Mouse (Mus musculus) hindbrain, embryonic 13.5 days (tissue): Measurements from ENCODE around the gene Sorcs1. TPM values are rescaled to one million over a fixed set of nuclear protein-coding genes. Genes with fewer than 3 reads are reported as not detected.

ENCODE experiments used
- ATAC-seq: fragments of 200-750 bp; cut with Nextera tagmentation; 2 replicates; pipeline ENCODE4 v1.8.0; 2017; ENCODE audit warnings: moderate TSS enrichment; ENCODE audit not compliant: low FRiP score
- H3K27ac ChIP-seq: fragments of 300-500 bp; sonication (generic); 2 replicates; pipeline ENCODE4 v1.5.1; 2015; ENCODE audit warnings: inconsistent platforms, mild to moderate bottlenecking, moderate library complexity
- H3K27me3 ChIP-seq: fragments of 300-500 bp; sonication (generic); 2 replicates; pipeline ENCODE4 v1.6.1; 2015; ENCODE audit warnings: mild to moderate bottlenecking, inconsistent platforms
- H3K36me3 ChIP-seq: fragments of 300-500 bp; sonication (generic); 2 replicates; pipeline ENCODE4 v1.6.1; 2015; ENCODE audit warnings: mild to moderate bottlenecking, inconsistent platforms
- H3K4me1 ChIP-seq: fragments of 300-500 bp; sonication (generic); replicated peaks from 2 replicates; pipeline ENCODE4 v1.6.1; 2015; ENCODE audit warnings: inconsistent platforms
- H3K4me2 ChIP-seq: fragments of 300-500 bp; sonication (generic); 2 replicates; pipeline ENCODE4 v1.6.1; 2015; ENCODE audit warnings: inconsistent platforms, mild to moderate bottlenecking, moderate library complexity
- H3K4me3 ChIP-seq: fragments of 300-500 bp; sonication (generic); 2 replicates; pipeline ENCODE4 v1.5.1; 2015; ENCODE audit warnings: mild to moderate bottlenecking, inconsistent platforms
- H3K9ac ChIP-seq: fragments of 300-500 bp; sonication (generic); 2 replicates; pipeline ENCODE4 v1.6.1; 2015; ENCODE audit warnings: mild to moderate bottlenecking, inconsistent platforms
- H3K9me3 ChIP-seq: fragments of 300-500 bp; sonication (generic); 2 replicates; pipeline ENCODE4 v1.6.1; 2016; ENCODE audit warnings: inconsistent platforms
- WGBS: fragments of 180-500 bp; shearing (Covaris S2); methylation state at CpG from one replicate; pipeline ENCODE4 v1.1.7; 2015; 5-methylcytosine and 5-hydroxymethylcytosine counted together
- polyA plus RNA-seq: library from polyadenylated mRNA; unstranded; fragments of >200 nt; fragmentation: Nextera tagmentation; extraction: Ambion mirVana; gene quantifications from 2 replicates; pipeline ENCODE4 v1.2.1, GENCODE M21; 2015

Sorcs1 gene
- polyA plus RNA-seq, 1 experiment from 2014 or later, result 11.6 TPM

DNA sequence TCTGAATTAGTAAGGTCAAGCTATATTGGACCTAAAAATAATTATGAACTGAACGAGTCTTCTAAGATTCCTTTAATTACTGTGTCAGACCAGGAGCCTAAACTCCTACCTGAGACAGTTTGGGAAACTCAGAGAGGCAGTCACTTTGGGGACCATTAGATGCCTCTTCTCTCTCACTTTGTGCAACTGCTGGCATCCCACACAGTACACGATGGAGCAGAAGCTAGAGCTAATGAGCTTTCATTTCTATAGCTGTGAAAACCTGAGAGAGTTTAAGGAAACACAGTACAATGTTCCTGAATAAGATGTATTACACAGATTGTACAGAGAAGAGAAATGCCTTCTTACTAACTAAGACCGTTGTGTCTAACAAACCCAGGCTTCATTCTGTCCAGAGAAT is 150.6 kb downstream of the Sorcs1 start:
- Histone ChIP-seq H3K9ac (no peak overlapping the region), H3K36me3 (no peaks in the 10 kb centered on the region), H3K27me3 (no peaks in the 10 kb centered on the region), H3K27ac (no peak overlapping the region), H3K9me3 (no peaks in the 10 kb centered on the region), H3K4me1 (no peaks in the 10 kb centered on the region), H3K4me2 (no peak overlapping the region), H3K4me3 (no peak overlapping the region)
- ATAC-seq, result no peak
- 83% methylated on average over 3 of the region's 3 CpGs for WGBS

DNA sequence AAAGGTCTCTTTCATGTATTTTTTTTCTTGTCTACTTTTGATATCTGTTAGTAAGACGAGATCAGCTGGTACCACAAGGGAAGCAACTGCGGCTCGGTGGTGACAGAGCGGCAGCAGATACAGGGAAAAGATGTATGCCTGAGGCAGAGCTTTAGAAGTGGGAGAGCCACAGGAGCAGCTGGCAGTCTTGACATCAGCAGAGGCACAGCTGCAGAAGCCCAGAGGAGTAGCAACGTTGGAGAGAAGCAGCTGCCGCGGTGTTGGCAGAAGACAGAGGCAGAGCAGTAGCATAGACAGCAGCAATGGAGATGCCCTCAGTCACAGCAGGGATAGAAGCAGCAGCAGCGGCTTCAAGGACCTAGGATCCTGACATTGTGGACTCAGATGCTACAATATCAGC is 152.4 kb downstream of the Sorcs1 start:
- ATAC-seq, result no peak
- 78% methylated on average over 8 of the region's 8 CpGs for WGBS
- Histone ChIP-seq H3K4me1 (no peaks in the 10 kb centered on the region), H3K9me3 (no peaks in the 10 kb centered on the region), H3K36me3 (no peaks in the 10 kb centered on the region), H3K27me3 (no peaks in the 10 kb centered on the region), H3K4me2 (no peak overlapping the region), H3K4me3 (no peak overlapping the region), H3K9ac (no peak overlapping the region), H3K27ac (no peak overlapping the region)

DNA sequence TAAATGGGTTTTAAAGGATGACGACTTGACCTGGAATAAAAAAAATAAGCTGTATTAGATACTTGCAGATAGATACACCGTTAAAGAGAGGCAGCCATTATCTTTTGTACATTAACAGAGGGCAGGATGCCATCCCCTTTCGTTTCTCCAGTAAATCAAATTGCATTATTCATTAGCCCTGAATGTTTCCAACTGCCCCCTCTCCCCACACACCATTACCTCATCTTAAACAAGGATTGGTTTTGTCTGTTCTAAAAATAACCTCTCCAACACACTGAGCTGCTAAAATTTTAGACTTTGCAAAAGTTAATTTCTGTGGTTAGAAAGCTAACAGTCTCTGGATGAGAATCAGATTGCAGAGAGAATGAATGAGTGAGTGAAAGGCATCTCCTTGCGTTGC is 156.5 kb downstream of the Sorcs1 start:
- H3K27me3 ChIP-seq, result no peaks in the 10 kb centered on the region
- no peak for ATAC-seq
- no peaks in the 10 kb centered on the region for H3K9me3 ChIP-seq
- no peak overlapping the region for H3K27ac ChIP-seq
- WGBS, result 61% methylated on average over 4 of the region's 4 CpGs
- no peaks in the 10 kb centered on the region for H3K36me3 ChIP-seq
- H3K4me1 ChIP-seq, result no peaks in the 10 kb centered on the region
- no peak overlapping the region for H3K4me2 ChIP-seq
- H3K9ac ChIP-seq, result no peak overlapping the region
- H3K4me3 ChIP-seq, result no peak overlapping the region

DNA sequence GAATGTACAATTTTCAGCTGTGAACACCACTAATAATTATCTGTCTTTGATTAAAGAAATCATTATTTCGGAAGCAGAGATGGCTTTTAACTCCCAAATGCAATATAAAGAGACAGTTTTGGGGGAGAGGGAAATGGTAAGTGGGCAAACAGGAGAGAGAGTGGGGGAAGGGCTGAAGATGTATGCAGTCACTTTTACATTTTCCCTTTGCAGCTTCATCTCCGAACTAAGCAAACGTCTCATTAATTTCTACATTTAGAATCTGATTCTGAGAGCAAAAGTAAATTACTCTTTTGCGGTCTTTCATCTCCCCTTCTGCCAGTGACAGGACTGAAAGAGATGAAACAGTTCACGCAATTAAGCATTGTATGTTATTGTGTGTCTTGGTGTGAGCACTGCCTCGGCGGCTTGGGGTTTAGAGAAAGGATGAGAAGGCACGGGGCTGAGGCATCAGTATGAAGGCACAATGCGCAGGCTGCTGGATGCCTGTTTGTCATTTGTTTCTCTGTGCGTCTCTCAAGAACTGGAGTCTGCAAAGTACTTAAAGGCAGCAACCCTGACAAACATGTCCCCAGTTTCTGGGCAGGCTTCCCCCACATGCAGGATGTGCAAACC is 163.3 kb downstream of the Sorcs1 start:
- WGBS, result 32% methylated on average over 10 of the region's 10 CpGs
- H3K9ac ChIP-seq, result peak overlapping the region; percentile 58
- H3K4me3 ChIP-seq, result 0 out of 2 replicates have a peak overlapping the region, but pooled peaks have one; percentile 8
- H3K27ac ChIP-seq, result peak overlapping the region; percentile 48
- peak overlapping the region; percentile 33 for H3K4me2 ChIP-seq
- peaks cover 17% of the 10 kb centered on the region for H3K4me1 ChIP-seq
- no peaks in the 10 kb centered on the region for H3K36me3 ChIP-seq
- no peaks in the 10 kb centered on the region for H3K9me3 ChIP-seq
- ATAC-seq, result no peak
- no peaks in the 10 kb centered on the region for H3K27me3 ChIP-seq

DNA sequence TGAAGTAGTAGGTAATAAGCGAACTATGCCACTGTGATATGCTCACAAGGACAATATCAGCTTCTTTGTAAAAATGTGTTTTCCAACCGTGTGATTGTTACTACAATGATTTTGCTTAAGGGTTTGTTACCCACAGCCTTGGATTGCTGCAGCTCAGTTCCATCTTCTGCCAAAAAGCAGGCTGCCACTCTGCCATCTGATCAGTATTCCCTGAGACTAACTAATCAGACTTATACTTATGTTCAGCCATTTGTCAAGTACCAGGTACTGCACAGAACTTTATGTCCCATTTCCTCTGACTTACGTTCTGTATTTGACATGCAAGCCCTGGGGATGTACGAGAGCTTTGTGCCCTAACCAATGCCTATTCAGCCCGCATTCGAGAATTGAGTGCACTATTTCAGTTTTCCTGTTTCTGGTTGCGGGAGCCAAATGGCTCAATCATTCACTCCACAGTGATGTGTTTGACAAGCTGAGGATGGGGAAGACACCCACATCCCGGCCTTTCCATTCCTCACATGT is 164.1 kb downstream of the Sorcs1 start:
- no peak overlapping the region for H3K4me3 ChIP-seq
- ATAC-seq, result no peak
- peak overlapping the region; percentile 33 for H3K4me2 ChIP-seq
- H3K9me3 ChIP-seq, result no peaks in the 10 kb centered on the region
- 64% methylated on average over 8 of the region's 8 CpGs for WGBS
- no peak overlapping the region for H3K9ac ChIP-seq
- peak overlapping the region; percentile 48; the same call in 1 of the 2 replicates for H3K27ac ChIP-seq
- no peaks in the 10 kb centered on the region for H3K36me3 ChIP-seq
- H3K4me1 ChIP-seq, result peaks cover 17% of the 10 kb centered on the region
- H3K27me3 ChIP-seq, result no peaks in the 10 kb centered on the region

DNA sequence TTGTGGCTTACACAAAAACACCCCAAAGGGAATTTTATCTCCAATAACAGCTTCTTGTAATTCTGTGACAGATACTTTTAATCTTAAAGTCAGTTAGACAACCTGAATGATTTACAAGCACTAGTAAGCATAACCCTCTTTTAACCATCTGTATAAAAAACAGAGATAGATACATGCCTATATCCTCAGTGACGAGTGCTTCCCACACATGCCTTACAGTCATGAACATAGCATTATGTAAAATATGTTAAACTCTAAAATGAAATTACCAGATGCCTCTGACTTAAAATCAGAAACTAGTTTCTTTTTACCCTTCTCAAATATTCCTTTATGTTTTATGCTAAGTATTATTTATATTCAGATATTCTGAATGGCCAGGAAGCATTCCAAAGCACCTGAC is 175.6 kb downstream of the Sorcs1 start:
- no peak for ATAC-seq
- no peaks in the 10 kb centered on the region for H3K27me3 ChIP-seq
- no peak overlapping the region for H3K9ac ChIP-seq

DNA sequence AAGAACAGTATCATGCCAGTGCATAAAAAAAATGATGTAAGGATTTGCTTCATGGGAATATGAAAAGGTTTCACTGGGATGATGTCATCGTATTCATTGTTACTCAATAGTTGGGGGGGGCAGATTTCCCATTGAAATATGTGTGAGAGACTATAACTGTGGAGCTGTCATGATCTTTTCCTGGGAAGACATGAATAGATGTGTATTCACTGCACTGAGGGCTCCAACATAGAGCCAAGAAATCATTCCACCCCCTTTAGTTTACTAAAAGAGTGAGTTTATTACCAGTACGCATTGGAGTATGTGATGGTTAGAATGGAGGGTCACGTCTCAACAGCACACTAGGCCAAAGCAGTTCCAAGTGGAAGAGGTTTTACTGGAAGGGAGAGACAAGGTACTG is 187.3 kb downstream of the Sorcs1 start:
- no peak for ATAC-seq
- Histone ChIP-seq H3K4me1 (peaks cover 21% of the 10 kb centered on the region), H3K4me2 (no peak overlapping the region), H3K4me3 (no peak overlapping the region), H3K9me3 (no peaks in the 10 kb centered on the region), H3K27ac (no peak overlapping the region), H3K27me3 (no peaks in the 10 kb centered on the region), H3K36me3 (no peaks in the 10 kb centered on the region), H3K9ac (no peak overlapping the region)
- 90% methylated on average over 3 of the region's 3 CpGs for WGBS

More for the DNA sequence above, 175.6 kb downstream of the Sorcs1 start:
- H3K36me3 ChIP-seq, result no peaks in the 10 kb centered on the region
- H3K4me2 ChIP-seq, result no peak overlapping the region
- H3K9me3 ChIP-seq, result no peaks in the 10 kb centered on the region
- no peak overlapping the region for H3K4me3 ChIP-seq
- H3K27ac ChIP-seq, result no peak overlapping the region
- 93% methylated on average over 1 of the region's 1 CpGs for WGBS
- H3K4me1 ChIP-seq, result no peaks in the 10 kb centered on the region

DNA sequence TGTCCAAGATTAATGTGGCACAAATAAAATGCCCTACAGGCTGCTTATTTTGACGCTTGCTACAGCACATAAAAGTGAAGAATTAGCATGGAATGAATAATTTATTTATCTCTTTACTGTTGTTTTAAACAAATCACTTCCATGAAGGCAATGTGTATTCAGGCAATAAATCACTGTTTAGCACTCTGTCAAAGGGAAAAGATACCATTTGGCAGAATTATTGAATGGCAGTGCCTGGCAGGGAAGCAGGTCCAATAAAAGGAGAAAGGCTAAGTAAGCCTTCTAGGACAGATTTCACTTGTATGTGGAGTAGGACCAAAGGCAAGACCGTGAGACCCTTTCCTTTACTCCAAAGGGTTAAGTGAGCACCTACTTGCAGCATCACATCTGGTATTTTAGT is 187.7 kb downstream of the Sorcs1 start:
- no peak overlapping the region for H3K4me3 ChIP-seq
- H3K9ac ChIP-seq, result no peak overlapping the region
- no peak overlapping the region for H3K27ac ChIP-seq
- H3K36me3 ChIP-seq, result no peaks in the 10 kb centered on the region
- ATAC-seq, result no peak
- no peaks in the 10 kb centered on the region for H3K27me3 ChIP-seq
- no peaks in the 10 kb centered on the region for H3K9me3 ChIP-seq
- WGBS, result 51% methylated on average over 2 of the region's 2 CpGs
- H3K4me2 ChIP-seq, result no peak overlapping the region
- H3K4me1 ChIP-seq, result peaks cover 21% of the 10 kb centered on the region

DNA sequence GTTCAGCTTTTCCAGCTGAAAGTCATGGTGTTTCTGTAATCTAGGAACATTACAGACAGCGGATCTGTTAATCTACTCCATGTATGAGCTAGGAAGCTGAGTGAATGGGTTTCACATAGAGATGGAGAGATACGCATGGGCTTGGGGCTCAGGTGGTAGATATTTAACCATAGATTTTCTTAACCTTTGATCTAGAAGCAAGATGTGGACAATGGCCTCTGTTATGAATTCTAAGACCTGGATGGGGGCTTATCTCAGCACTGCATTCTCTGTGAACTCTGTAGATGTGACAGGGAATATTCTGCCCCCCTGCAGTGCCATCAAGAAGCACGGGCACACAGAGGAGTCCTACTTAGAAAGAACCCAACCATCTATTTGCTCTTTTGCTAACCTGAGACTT is 188.7 kb downstream of the Sorcs1 start:
- H3K4me3 ChIP-seq, result no peak overlapping the region
- no peak for ATAC-seq
- 84% methylated on average over 3 of the region's 3 CpGs for WGBS
- H3K9ac ChIP-seq, result no peak overlapping the region
- H3K9me3 ChIP-seq, result no peaks in the 10 kb centered on the region
- peaks cover 21% of the 10 kb centered on the region for H3K4me1 ChIP-seq
- no peak overlapping the region for H3K27ac ChIP-seq
- no peak overlapping the region for H3K4me2 ChIP-seq
- no peaks in the 10 kb centered on the region for H3K27me3 ChIP-seq
- H3K36me3 ChIP-seq, result no peaks in the 10 kb centered on the region

DNA sequence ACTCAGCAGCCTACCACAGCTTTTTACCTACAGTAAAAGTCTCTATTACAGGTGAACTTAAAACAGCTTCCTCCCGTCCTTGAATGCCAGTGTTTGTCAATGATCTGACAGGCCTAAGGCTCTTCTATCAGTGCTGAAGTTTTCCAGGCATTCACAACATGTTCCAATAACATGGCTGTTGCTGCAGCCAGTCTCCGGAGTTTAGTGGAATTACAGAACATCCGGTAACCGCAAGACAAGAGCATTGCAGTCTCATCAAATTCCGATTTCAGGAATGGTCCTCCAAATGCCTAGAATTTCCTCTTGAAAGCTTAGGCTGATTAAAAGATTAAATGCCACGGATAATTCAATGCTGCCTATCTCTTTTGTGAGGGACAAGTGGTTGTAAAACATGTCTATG is 190.0 kb downstream of the Sorcs1 start:
- Histone ChIP-seq H3K4me2 (no peak overlapping the region), H3K27ac (no peak overlapping the region), H3K9me3 (no peaks in the 10 kb centered on the region), H3K36me3 (no peaks in the 10 kb centered on the region), H3K4me3 (no peak overlapping the region), H3K9ac (no peak overlapping the region), H3K27me3 (no peaks in the 10 kb centered on the region), H3K4me1 (peaks cover 28% of the 10 kb centered on the region)
- ATAC-seq, result no peak
- WGBS, result 63% methylated on average over 6 of the region's 6 CpGs

DNA sequence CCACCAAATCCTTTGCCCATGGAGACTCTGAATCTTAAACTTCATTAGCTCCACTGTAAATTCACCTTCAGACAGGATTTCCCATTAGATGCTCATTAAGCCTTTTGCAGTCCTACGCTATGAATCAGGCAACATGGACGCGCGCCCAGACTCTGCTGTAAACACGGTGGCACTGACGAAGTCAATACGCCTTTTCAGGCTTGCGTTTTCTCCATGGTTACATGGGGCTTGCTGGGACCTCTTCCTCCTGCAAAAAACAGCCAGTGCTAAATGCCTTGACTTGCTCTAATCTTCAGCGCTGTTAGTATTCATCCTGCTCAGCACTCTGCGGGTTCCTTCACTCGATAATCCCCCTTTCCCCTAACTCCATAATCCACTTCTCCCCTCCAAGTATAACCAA is 190.7 kb downstream of the Sorcs1 start:
- no peak overlapping the region for H3K9ac ChIP-seq
- no peak overlapping the region for H3K4me3 ChIP-seq

DNA sequence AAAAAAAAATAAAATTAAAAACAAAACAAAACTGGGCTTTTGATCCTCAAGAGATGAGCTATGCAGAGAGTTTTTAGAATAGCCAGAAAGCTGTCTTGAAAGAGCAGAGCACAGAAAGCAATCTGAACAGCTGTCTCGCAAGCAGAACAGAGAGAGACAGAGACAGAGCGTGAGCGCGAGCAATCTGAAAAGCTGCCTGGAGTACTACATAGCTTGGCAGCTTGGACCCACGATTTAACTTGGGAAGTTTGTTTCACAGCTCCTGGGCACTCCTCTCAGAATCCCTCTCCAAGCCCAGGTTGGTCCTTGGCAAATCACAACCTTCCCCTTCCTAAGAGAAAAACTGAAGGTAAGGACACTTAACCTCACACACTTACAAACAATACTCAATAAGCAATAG is 192.1 kb downstream of the Sorcs1 start:
- 91% methylated on average over 5 of the region's 5 CpGs for WGBS

More for the DNA sequence above, 190.7 kb downstream of the Sorcs1 start:
- peaks cover 30% of the 10 kb centered on the region for H3K4me1 ChIP-seq
- ATAC-seq, result peak; percentile 81
- no peaks in the 10 kb centered on the region for H3K27me3 ChIP-seq
- H3K36me3 ChIP-seq, result no peaks in the 10 kb centered on the region
- 31% methylated on average over 11 of the region's 11 CpGs for WGBS
- H3K27ac ChIP-seq, result no peak overlapping the region; the same call in 1 of the 2 replicates
- peak overlapping the region; percentile 37 for H3K4me2 ChIP-seq
- H3K9me3 ChIP-seq, result no peaks in the 10 kb centered on the region

DNA sequence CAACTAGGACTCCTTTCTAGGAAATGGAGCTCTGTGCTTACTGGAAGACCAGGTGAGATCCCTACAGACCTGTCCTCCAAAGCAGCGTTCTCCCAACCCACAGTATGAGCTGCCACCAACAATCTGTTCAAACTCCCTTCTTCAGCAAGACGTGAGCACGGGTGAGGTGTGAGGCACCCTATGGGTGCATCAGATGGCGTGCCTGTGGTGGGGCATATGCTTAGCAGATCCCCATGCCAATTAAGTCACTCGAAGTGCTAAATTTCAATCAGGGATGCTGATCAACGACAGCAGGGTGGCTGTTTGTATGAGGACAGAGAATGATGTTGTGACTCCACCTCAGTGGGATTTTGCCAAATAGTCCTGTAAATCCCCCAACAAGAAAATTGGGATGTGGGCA is 201.7 kb downstream of the Sorcs1 start:
- no peaks in the 10 kb centered on the region for H3K4me1 ChIP-seq
- H3K4me2 ChIP-seq, result no peak overlapping the region
- no peaks in the 10 kb centered on the region for H3K36me3 ChIP-seq
- ATAC-seq, result no peak
- H3K27ac ChIP-seq, result no peak overlapping the region
- H3K9ac ChIP-seq, result no peak overlapping the region
- H3K27me3 ChIP-seq, result no peaks in the 10 kb centered on the region
- WGBS, result 79% methylated on average over 6 of the region's 6 CpGs
- H3K9me3 ChIP-seq, result no peaks in the 10 kb centered on the region
- no peak overlapping the region for H3K4me3 ChIP-seq

More for the DNA sequence above, 192.1 kb downstream of the Sorcs1 start:
- Histone ChIP-seq H3K4me2 (no peak overlapping the region), H3K27me3 (no peaks in the 10 kb centered on the region), H3K9me3 (no peaks in the 10 kb centered on the region), H3K27ac (no peak overlapping the region), H3K9ac (no peak overlapping the region), H3K4me1 (peaks cover 30% of the 10 kb centered on the region), H3K4me3 (no peak overlapping the region), H3K36me3 (no peaks in the 10 kb centered on the region)
- no peak for ATAC-seq
